Mouse (Mus musculus) limb, embryonic 10.5 days (tissue): Measurements from ENCODE around the gene Mbd6. TPM values are rescaled to one million over a fixed set of nuclear protein-coding genes. Genes with fewer than 3 reads are reported as not detected.

Experiments
- DNase-seq: peaks from one replicate; pipeline ENCODE4 v3.0.0-alpha.2; 2017; ENCODE audit warnings: low spot score
- H3K27ac ChIP-seq: fragments of 300-500 bp; sonication (generic); 2 replicates; pipeline ENCODE4 v1.5.1; 2016; ENCODE audit warnings: mild to moderate bottlenecking
- H3K27me3 ChIP-seq: fragments of 300-500 bp; sonication (generic); 2 replicates; pipeline ENCODE4 v1.6.1; 2016; ENCODE audit warnings: low read depth, mild to moderate bottlenecking; ENCODE audit not compliant: poor library complexity, severe bottlenecking
- H3K36me3 ChIP-seq: fragments of 300-500 bp; sonication (generic); 2 replicates; pipeline ENCODE4 v1.6.1; 2016; ENCODE audit warnings: mild to moderate bottlenecking, moderate library complexity
- H3K4me1 ChIP-seq: fragments of 300-500 bp; sonication (generic); 2 replicates; pipeline ENCODE4 v1.6.1; 2016
- H3K4me3 ChIP-seq: fragments of 300-500 bp; sonication (generic); 2 replicates; pipeline ENCODE4 v1.5.1; 2016; ENCODE audit warnings: mild to moderate bottlenecking, moderate library complexity
- H3K9me3 ChIP-seq: fragments of 300-500 bp; sonication (generic); replicated peaks from 2 replicates; pipeline ENCODE4 v1.6.1; 2016; ENCODE audit warnings: mild to moderate bottlenecking
- WGBS: fragments of 180-500 bp; shearing (Covaris S2); methylation state at CpG from one replicate; pipeline ENCODE4 v1.1.7; 2016; 5-methylcytosine and 5-hydroxymethylcytosine counted together
- polyA plus RNA-seq: library from polyadenylated mRNA; unstranded; fragments of >200 nt; fragmentation: Nextera tagmentation; extraction: Ambion mirVana; gene quantifications from 2 replicates; pipeline ENCODE4 v1.2.1, GENCODE M21; 2016

The Mbd6 gene
- polyA plus RNA-seq, 1 experiment from 2014 or later: 16.7 TPM

DNA sequence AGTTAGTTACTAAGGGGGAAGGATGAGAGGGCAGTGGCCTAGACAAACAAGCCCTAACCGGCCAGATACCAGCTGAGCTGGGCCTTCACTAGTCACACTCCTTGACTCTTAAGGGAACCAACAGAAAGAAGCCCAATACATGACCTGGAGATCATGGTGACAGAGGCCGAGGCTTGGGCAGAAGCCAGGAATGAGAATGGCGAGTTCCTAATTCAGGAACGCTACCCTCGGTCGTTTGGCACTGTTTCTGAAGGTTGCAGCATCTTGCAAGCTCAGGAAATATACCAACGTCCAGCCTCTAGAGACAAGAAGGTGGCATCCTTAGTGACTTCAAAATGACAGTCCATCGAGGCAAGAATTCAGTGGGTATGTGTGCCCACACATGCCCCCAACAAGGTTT is 24.5 kb downstream of the Mbd6 start:
- 82% methylated on average over 8 of the region's 8 CpGs for WGBS
- Histone ChIP-seq H3K4me1 (peaks cover 29% of the 10 kb centered on the region), H3K27ac (no peak overlapping the region)

DNA sequence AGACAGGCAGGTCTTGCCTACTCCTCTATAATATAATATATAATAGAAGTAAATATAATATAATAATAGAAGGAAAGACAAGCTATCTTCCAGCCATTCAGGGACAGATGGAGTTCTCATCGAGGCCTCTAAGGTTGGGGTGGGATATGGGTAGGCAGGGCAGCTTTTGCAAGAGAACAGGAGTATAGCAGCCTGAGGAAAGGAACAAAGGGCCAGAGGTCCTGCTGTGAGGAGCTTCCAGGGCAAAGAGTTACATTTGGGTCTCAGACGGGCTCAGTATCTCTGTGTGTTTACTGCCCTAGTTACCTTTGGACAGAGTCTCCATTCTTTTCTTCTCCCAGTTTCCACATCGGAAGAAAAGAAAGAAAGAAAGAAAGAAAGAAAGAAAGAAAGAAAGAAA is 25.2 kb downstream of the Mbd6 start:
- DNase-seq: no peak
- peaks cover 33% of the 10 kb centered on the region for H3K4me1 ChIP-seq
- no peak overlapping the region for H3K27ac ChIP-seq
- no peaks in the 10 kb centered on the region for H3K9me3 ChIP-seq
- H3K27me3 ChIP-seq: peaks cover 44% of the 10 kb centered on the region
- peaks cover 13% of the 10 kb centered on the region for H3K36me3 ChIP-seq
- no peak overlapping the region for H3K4me3 ChIP-seq
- WGBS: 54% methylated on average over 3 of the region's 3 CpGs

More for the DNA sequence above, 24.5 kb downstream of the Mbd6 start:
- DNase-seq: no peak
- Histone ChIP-seq H3K9me3 (no peaks in the 10 kb centered on the region), H3K36me3 (peaks cover 20% of the 10 kb centered on the region), H3K27me3 (peaks cover 44% of the 10 kb centered on the region), H3K4me3 (no peak overlapping the region)

DNA sequence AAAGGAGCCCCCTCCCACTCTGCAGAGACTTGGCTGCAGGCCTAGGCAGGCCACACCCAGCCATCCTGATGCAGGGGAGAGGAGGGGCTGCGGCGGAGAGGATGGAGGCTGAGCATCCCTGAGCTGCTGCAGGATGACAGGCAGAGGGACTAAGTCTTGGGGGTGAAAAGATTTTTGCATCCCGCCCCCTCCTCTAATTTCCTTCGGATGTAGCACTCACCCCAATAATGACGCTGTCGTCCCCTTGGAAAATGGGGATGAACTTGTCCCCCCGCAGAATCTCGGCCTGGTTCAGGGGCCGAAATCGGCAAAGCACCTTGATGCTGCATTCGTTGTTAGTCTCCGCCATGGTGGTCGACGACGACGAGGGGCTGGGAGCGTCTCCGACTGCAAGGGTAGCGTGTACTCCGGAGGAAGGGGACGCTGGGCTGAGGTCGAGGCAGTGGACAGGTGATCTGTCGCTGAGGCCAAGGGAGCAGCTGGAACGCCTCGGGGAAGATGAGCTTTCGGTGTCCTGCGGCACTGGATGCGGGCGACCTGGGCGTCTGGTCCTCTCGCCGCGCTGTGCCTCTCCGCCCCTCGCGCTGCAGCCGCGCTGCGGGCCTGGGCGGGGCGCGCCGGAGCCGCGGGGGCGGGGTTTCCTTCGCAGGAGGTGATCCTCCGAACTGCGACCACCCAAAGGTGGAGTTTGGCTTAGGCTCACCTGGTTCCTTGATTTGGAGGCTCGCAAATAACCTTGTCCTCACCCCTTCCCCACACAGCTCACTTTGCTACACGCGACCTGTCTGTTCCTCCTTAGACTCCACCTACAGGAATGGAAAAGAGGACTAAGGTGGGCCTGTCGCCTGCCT is 26.0 kb downstream of the Mbd6 start, which contains the start of gene Kif5a:
Kif5a (minus strand) TSS at position 801 of the 851 bp plus-strand sequence.
- WGBS: under 1% methylated on average over 53 of the region's 53 CpGs
- Histone ChIP-seq H3K27ac (0 out of 2 replicates have a peak within 1 kb of the TSS, but pooled peaks have one; percentile 36), H3K9me3 (no peaks in the 10 kb centered on the region), H3K27me3 (peaks cover 44% of the 10 kb centered on the region), H3K4me3 (peak within 1 kb of the TSS; percentile 63), H3K4me1 (peaks cover 29% of the 10 kb centered on the region), H3K36me3 (0 out of 2 replicates have a peak, but pooled peaks cover 4% of the 10 kb centered on the region)
- peak; percentile 67 for DNase-seq

GRCm38 (mm10) chr10:127261706-127262547 is 26.9 kb downstream of the Mbd6 start:
- H3K36me3 ChIP-seq: no peaks in the 10 kb centered on the region
- H3K4me1 ChIP-seq: peaks cover 20% of the 10 kb centered on the region
- no peak for DNase-seq
- peak overlapping the region; percentile 63 for H3K4me3 ChIP-seq
- H3K9me3 ChIP-seq: no peaks in the 10 kb centered on the region
- H3K27me3 ChIP-seq: peaks cover 44% of the 10 kb centered on the region
- 0 out of 2 replicates have a peak overlapping the region, but pooled peaks have one; percentile 36 for H3K27ac ChIP-seq
- WGBS: 69% methylated on average over 15 of the region's 15 CpGs

GRCm38 (mm10) chr10:127258489-127258888 is 30.3 kb downstream of the Mbd6 start:
- Histone ChIP-seq H3K36me3 (no peaks in the 10 kb centered on the region), H3K27ac (no peak overlapping the region), H3K9me3 (no peaks in the 10 kb centered on the region), H3K4me3 (no peak overlapping the region), H3K4me1 (peaks cover 19% of the 10 kb centered on the region), H3K27me3 (peaks cover 28% of the 10 kb centered on the region)
- no peak for DNase-seq
- WGBS: 82% methylated on average over 8 of the region's 8 CpGs

DNA sequence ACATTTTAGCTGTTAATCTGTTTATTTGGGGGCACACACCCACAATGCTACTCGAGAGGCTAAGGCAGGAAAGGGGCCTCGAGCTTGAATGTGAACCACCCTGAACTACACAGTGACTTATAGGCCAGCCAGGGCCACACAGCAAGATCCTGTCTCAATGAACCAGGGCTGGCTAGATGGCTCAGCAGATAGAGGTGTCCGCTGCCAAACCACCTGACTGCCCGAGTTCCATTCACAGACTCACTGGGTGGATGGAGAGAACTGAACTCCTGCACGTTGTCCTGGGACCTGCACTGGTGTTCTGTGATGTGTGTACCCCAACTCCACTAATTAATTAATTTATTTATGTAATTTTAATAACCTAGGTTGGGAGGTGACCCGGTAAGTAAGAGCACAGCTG is 31.0 kb downstream of the Mbd6 start:
- 81% methylated on average over 6 of the region's 6 CpGs for WGBS

GRCm38 (mm10) chr10:127255625-127256345 is 33.0 kb downstream of the Mbd6 start:
- H3K27ac ChIP-seq: no peak overlapping the region
- no peaks in the 10 kb centered on the region for H3K36me3 ChIP-seq
- H3K4me3 ChIP-seq: no peak overlapping the region; the same call in 1 of the 2 replicates
- peaks cover 7% of the 10 kb centered on the region for H3K4me1 ChIP-seq
- H3K9me3 ChIP-seq: no peaks in the 10 kb centered on the region
- peak; percentile 84 for DNase-seq
- H3K27me3 ChIP-seq: peaks cover 1% of the 10 kb centered on the region; the same call in 1 of the 2 replicates
- 22% methylated on average over 14 of the region's 14 CpGs for WGBS

More for the DNA sequence above, 31.0 kb downstream of the Mbd6 start:
- DNase-seq: no peak
- no peaks in the 10 kb centered on the region for H3K36me3 ChIP-seq
- no peaks in the 10 kb centered on the region for H3K9me3 ChIP-seq
- H3K4me1 ChIP-seq: peaks cover 14% of the 10 kb centered on the region
- H3K4me3 ChIP-seq: no peak overlapping the region
- H3K27me3 ChIP-seq: peaks cover 21% of the 10 kb centered on the region
- no peak overlapping the region for H3K27ac ChIP-seq

DNA sequence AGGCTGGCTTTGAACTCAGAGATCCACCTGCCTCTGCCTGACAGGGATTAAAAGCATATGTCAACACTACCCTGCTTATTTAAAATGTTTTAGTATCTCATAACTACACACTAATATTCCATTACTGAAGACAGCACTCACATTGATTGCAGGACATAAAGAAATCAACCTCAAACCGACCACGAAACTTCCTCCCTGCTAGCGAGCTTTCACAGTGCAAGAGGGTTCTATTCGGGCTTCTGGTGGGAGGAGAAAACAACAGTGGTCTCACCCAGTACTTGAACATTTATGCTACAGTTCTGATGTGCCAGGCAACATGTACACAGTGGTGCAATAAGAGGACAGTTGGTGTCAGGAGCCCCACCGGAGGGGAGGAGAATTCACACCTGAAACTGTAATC is 38.0 kb downstream of the Mbd6 start:
- Histone ChIP-seq H3K4me1 (peaks cover under 1% of the 10 kb centered on the region; the same call in 1 of the 2 replicates), H3K27ac (no peak overlapping the region), H3K9me3 (no peaks in the 10 kb centered on the region), H3K36me3 (no peaks in the 10 kb centered on the region), H3K4me3 (no peak overlapping the region), H3K27me3 (no peaks in the 10 kb centered on the region)
- WGBS: 86% methylated on average over 5 of the region's 5 CpGs
- DNase-seq: no peak

- H3K4me3 ChIP-seq: no peak overlapping the region
- 65% methylated on average over 18 of the region's 18 CpGs for WGBS
- no peak for DNase-seq
Measured at GRCm38 (mm10) chr10:127238241-127238824, 50.5 kb downstream of the Mbd6 start.

GRCm38 (mm10) chr10:127236541-127236940 is 52.3 kb downstream of the Mbd6 start:
- H3K27me3 ChIP-seq: peaks cover 19% of the 10 kb centered on the region; the same call in 1 of the 2 replicates
- no peak overlapping the region for H3K27ac ChIP-seq
- no peak for DNase-seq
- no peaks in the 10 kb centered on the region for H3K36me3 ChIP-seq
- H3K4me3 ChIP-seq: no peak overlapping the region
- H3K4me1 ChIP-seq: peaks cover 32% of the 10 kb centered on the region
- 29% methylated on average over 9 of the region's 9 CpGs for WGBS
- no peaks in the 10 kb centered on the region for H3K9me3 ChIP-seq

More at GRCm38 (mm10) chr10:127238241-127238824, 50.5 kb downstream of the Mbd6 start:
- no peaks in the 10 kb centered on the region for H3K9me3 ChIP-seq
- peaks cover 32% of the 10 kb centered on the region for H3K4me1 ChIP-seq
- peaks cover 19% of the 10 kb centered on the region; the same call in 1 of the 2 replicates for H3K27me3 ChIP-seq
- H3K36me3 ChIP-seq: no peaks in the 10 kb centered on the region
- H3K27ac ChIP-seq: no peak overlapping the region

- WGBS: 76% methylated on average over 9 of the region's 9 CpGs
- Histone ChIP-seq H3K4me1 (peaks cover 18% of the 10 kb centered on the region), H3K36me3 (no peaks in the 10 kb centered on the region), H3K4me3 (no peak overlapping the region), H3K27ac (no peak overlapping the region), H3K9me3 (no peaks in the 10 kb centered on the region), H3K27me3 (peaks cover 10% of the 10 kb centered on the region; the same call in 1 of the 2 replicates)
- no peak for DNase-seq
Measured at GRCm38 (mm10) chr10:127233141-127233540, 55.7 kb downstream of the Mbd6 start.
